In genomic region chr13:97409291-97409780, GRCm38 (mm10) we compare ENCODE assay signal across 13 mouse cellular contexts.
A peak's percentile ranks its signal among the peaks of the same experiment; 100 is the strongest.
DNase-seq lines count a peak whose midpoint lies in the region; ATAC-seq and TF ChIP-seq lines count a peak whose summit lies in the region.
"Had no signal": no experiment of that assay in that cellular context is flagged by ENCODE, and none has a peak within 500 bp of the region (broad histone marks: within the 10 kb centered on the region; RNA-seq: fewer than 3 reads in every experiment).

No protein-coding gene starts in this region.

- H3K36me3 ChIP-seq in hindbrain, embryonic 14.5 days (replicated peaks; ENCODE audit: control insufficient read depth, insufficient read depth), result no peaks in the 10 kb centered on the region
- H3K36me3 ChIP-seq in hindbrain, embryonic 11.5 days (ENCODE audit: control insufficient read depth, insufficient read depth, low read length), result no peaks in the 10 kb centered on the region
- H3K36me3 ChIP-seq in midbrain, embryonic 15.5 days (replicated peaks), result no peaks in the 10 kb centered on the region
- H3K36me3 ChIP-seq: G1E; stomach, embryonic 15.5 days had no signal

- no peak overlapping the region for H3K9ac ChIP-seq in hindbrain, embryonic 14.5 days
- no peak overlapping the region for H3K9ac ChIP-seq in hindbrain, embryonic 11.5 days (ENCODE audit: low read depth, low read length)
- H3K9ac ChIP-seq in midbrain, embryonic 15.5 days, result no peak overlapping the region
- H3K9ac ChIP-seq: stomach, embryonic 15.5 days had no signal

- no peaks in the 10 kb centered on the region for H3K27me3 ChIP-seq in hindbrain, embryonic 14.5 days (ENCODE audit: control insufficient read depth, insufficient read depth, low read length)
- H3K27me3 ChIP-seq in hindbrain, embryonic 11.5 days (ENCODE audit: control insufficient read depth, insufficient read depth, low read length), result no peaks in the 10 kb centered on the region
- H3K27me3 ChIP-seq in midbrain, embryonic 15.5 days (replicated peaks), result no peaks in the 10 kb centered on the region
- H3K27me3 ChIP-seq: stomach, embryonic 15.5 days had no signal

- TF ChIP-seq CTCF in brain, embryonic 14.5 days (IDR thresholded peaks at IDR 0.05; ENCODE audit: borderline replicate concordance, extremely low read depth, insufficient read depth, insufficient read length), result no peak

- DNase-seq in hindbrain, embryonic 14.5 days (ENCODE audit: low spot score), result no peak
- DNase-seq in hindbrain, embryonic 11.5 days (ENCODE audit: low spot score), result no peak
- DNase-seq in ES-CJ7 (ENCODE audit: low read depth, low spot score), result peak; percentile 41
- peak; percentile 85 for DNase-seq in brain, embryonic 14.5 days (ENCODE audit: low read depth)
- no peak for DNase-seq in embryo, embryonic 9.5 days (ENCODE audit: extremely low spot score)
- DNase-seq in adrenal gland, postnatal 36 days, result no peak
- DNase-seq: layer of hippocampus, postnatal 36 days; right cerebral cortex, postnatal 4 days had no signal

- no peak for TF ChIP-seq POLR2A in brain, embryonic 14.5 days (IDR thresholded peaks at IDR 0.05; ENCODE audit: borderline replicate concordance, extremely low read depth, insufficient read depth, insufficient read length, poor library complexity, severe bottlenecking)

- H3K4me2 ChIP-seq in hindbrain, embryonic 14.5 days (replicated peaks), result no peak overlapping the region
- H3K4me2 ChIP-seq in hindbrain, embryonic 11.5 days (replicated peaks; ENCODE audit: low read depth, low read length), result no peak overlapping the region
- no peak overlapping the region for H3K4me2 ChIP-seq in midbrain, embryonic 15.5 days
- H3K4me2 ChIP-seq: heart, embryonic 11.5 days; liver, embryonic 11.5 days; stomach, embryonic 15.5 days had no signal

- 51% methylated on average over 8 of the region's 8 CpGs for WGBS in hindbrain, embryonic 14.5 days
- WGBS in hindbrain, embryonic 11.5 days, result 71% methylated on average over 8 of the region's 8 CpGs
- WGBS in midbrain, embryonic 15.5 days, result 55% methylated on average over 8 of the region's 8 CpGs

- no peak overlapping the region for H3K4me3 ChIP-seq in hindbrain, embryonic 14.5 days (replicated peaks; ENCODE audit: low read length)
- H3K4me3 ChIP-seq in hindbrain, embryonic 11.5 days (ENCODE audit: low read depth, low read length), result no peak overlapping the region
- no peak overlapping the region for H3K4me3 ChIP-seq in midbrain, embryonic 15.5 days
- H3K4me3 ChIP-seq: stomach, embryonic 15.5 days had no signal

- peaks cover 28% of the 10 kb centered on the region for H3K4me1 ChIP-seq in hindbrain, embryonic 14.5 days (replicated peaks; ENCODE audit: control insufficient read depth, insufficient read depth, low read length)
- H3K4me1 ChIP-seq in hindbrain, embryonic 11.5 days (replicated peaks; ENCODE audit: control insufficient read depth, insufficient read depth, low read length), result no peaks in the 10 kb centered on the region; the same call in 1 of the 2 replicates
- H3K4me1 ChIP-seq in midbrain, embryonic 15.5 days, result peaks cover 46% of the 10 kb centered on the region
- H3K4me1 ChIP-seq: stomach, embryonic 15.5 days had no signal

- no peaks in the 10 kb centered on the region for H3K9me3 ChIP-seq in hindbrain, embryonic 14.5 days (ENCODE audit: control insufficient read depth, low read length)
- H3K9me3 ChIP-seq in hindbrain, embryonic 11.5 days (ENCODE audit: control insufficient read depth, low read length), result no peaks in the 10 kb centered on the region
- no peaks in the 10 kb centered on the region for H3K9me3 ChIP-seq in midbrain, embryonic 15.5 days
- H3K9me3 ChIP-seq: G1E; stomach, embryonic 15.5 days had no signal

- peak overlapping the region; percentile 23; the same call in 1 of the 2 replicates for H3K27ac ChIP-seq in hindbrain, embryonic 14.5 days
- no peak overlapping the region for H3K27ac ChIP-seq in hindbrain, embryonic 11.5 days (ENCODE audit: low read depth, low read length)
- H3K27ac ChIP-seq in midbrain, embryonic 15.5 days, result peak overlapping the region; percentile 72
- H3K27ac ChIP-seq: stomach, embryonic 15.5 days had no signal

- ATAC-seq in hindbrain, embryonic 14.5 days (ENCODE audit: low FRiP score), result 0 out of 2 replicates have a peak, but pooled peaks have one; percentile 13
- no peak for ATAC-seq in hindbrain, embryonic 11.5 days (ENCODE audit: low FRiP score)
- ATAC-seq in midbrain, embryonic 15.5 days (replicated peaks), result peak; percentile 59

Comparison
In these comparisons a context has a peak if more than half of its experiments do, and no peak if none do; other contexts are left out.
1. DNase-seq: peak in ES-CJ7 (single experiment) and brain, embryonic 14.5 days (single experiment); none in hindbrain, embryonic 14.5 days (single experiment), hindbrain, embryonic 11.5 days (single experiment), embryo, embryonic 9.5 days (single experiment) and adrenal gland, postnatal 36 days (0 of 2).